Mouse (Mus musculus) neural tube, embryonic 14.5 days (tissue): Measurements from ENCODE around the gene Pms2. TPM values are rescaled to one million over a fixed set of nuclear protein-coding genes. Genes with fewer than 3 reads are reported as not detected.

Experiments
- ATAC-seq: fragments of 200-750 bp; cut with Nextera tagmentation; 2 replicates; pipeline ENCODE4 v1.8.0; 2017; ENCODE audit warnings: low read depth, mild to moderate bottlenecking, moderate TSS enrichment, moderate library complexity
- H3K27ac ChIP-seq: fragments of 300-500 bp; sonication (generic); 2 replicates; pipeline ENCODE4 v1.5.1; 2014; ENCODE audit warnings: low read depth, mild to moderate bottlenecking, control low read depth, low read length, moderate library complexity, mixed read lengths
- H3K27me3 ChIP-seq: fragments of 300-500 bp; sonication (generic); 2 replicates; pipeline ENCODE4 v1.6.1; 2014; ENCODE audit warnings: low read length; ENCODE audit not compliant: control insufficient read depth, insufficient read depth
- H3K36me3 ChIP-seq: fragments of 300-500 bp; sonication (generic); 2 replicates; pipeline ENCODE4 v1.6.1; 2014; ENCODE audit warnings: low read length, mixed read lengths; ENCODE audit not compliant: control insufficient read depth, insufficient read depth
- H3K4me1 ChIP-seq: fragments of 300-500 bp; sonication (generic); 2 replicates; pipeline ENCODE4 v1.6.1; 2014; ENCODE audit warnings: low read length; ENCODE audit not compliant: control insufficient read depth, insufficient read depth
- H3K4me2 ChIP-seq: fragments of 300-500 bp; sonication (generic); 2 replicates; pipeline ENCODE4 v1.6.1; 2014; ENCODE audit warnings: mild to moderate bottlenecking, low read depth, low read length, control low read depth
- H3K4me3 ChIP-seq: fragments of 300-500 bp; sonication (generic); 2 replicates; pipeline ENCODE4 v1.5.1; 2014; ENCODE audit warnings: low read depth, low read length, control low read depth, mixed read lengths
- H3K9ac ChIP-seq: fragments of 300-500 bp; sonication (generic); replicated peaks from 2 replicates; pipeline ENCODE4 v1.6.1; 2014; ENCODE audit warnings: low read depth, mild to moderate bottlenecking, control low read depth, low read length, mixed read lengths
- H3K9me3 ChIP-seq: fragments of 300-500 bp; sonication (generic); 2 replicates; pipeline ENCODE4 v1.6.1; 2016; ENCODE audit warnings: low read length; ENCODE audit not compliant: control insufficient read depth
- WGBS: fragments of 180-500 bp; shearing (Covaris S2); extraction: QIAGEN DNeasy Blood & Tissue Kit; methylation state at CpG from one replicate; pipeline ENCODE4 v1.1.7; 2014; 5-methylcytosine and 5-hydroxymethylcytosine counted together
- polyA plus RNA-seq: library from polyadenylated mRNA; unstranded; fragments of >200 nt; fragmentation: Nextera tagmentation; extraction: Ambion mirVana; gene quantifications from 2 replicates; pipeline ENCODE4 v1.2.1, GENCODE M21; 2014

The Pms2 gene
- polyA plus RNA-seq, 1 experiment from 2014 or later, result 34.1 TPM

DNA sequence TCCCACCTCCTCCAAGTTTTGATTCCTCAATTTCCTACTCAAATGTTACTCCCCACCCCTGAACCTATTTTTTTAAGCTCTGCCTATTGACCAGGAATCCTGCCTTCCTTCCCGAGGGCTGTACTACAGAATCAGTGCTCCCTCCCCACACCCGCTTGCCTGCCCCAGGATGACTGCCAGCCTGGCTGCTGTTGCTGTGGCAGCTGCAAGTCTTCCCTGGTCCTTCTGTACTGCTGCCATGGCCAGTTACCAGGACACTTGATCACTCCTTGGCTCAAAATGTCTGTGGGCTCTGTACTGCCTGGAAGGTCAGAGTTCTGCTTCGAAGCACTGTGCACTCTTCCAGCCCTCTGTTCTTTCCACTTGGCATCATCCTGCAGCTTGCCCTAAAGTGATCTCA, 7.7 kb upstream of the Pms2 start:
- no peaks in the 10 kb centered on the region for H3K9me3 ChIP-seq
- H3K4me1 ChIP-seq, result no peaks in the 10 kb centered on the region
- H3K4me2 ChIP-seq, result no peak overlapping the region
- no peak overlapping the region for H3K4me3 ChIP-seq
- H3K27ac ChIP-seq, result no peak overlapping the region
- H3K36me3 ChIP-seq, result peaks cover 69% of the 10 kb centered on the region
- WGBS, result 88% methylated on average over 3 of the region's 3 CpGs
- no peaks in the 10 kb centered on the region for H3K27me3 ChIP-seq
- no peak overlapping the region for H3K9ac ChIP-seq
- ATAC-seq, result no peak

GRCm38 (mm10) chr5:143903813-143904212, 6.0 kb upstream of the Pms2 start:
- Histone ChIP-seq H3K4me1 (peaks cover 3% of the 10 kb centered on the region; the same call in 1 of the 2 replicates), H3K4me3 (no peak overlapping the region), H3K36me3 (peaks cover 61% of the 10 kb centered on the region), H3K27ac (no peak overlapping the region), H3K9me3 (no peaks in the 10 kb centered on the region), H3K9ac (no peak overlapping the region), H3K4me2 (no peak overlapping the region), H3K27me3 (no peaks in the 10 kb centered on the region)
- ATAC-seq, result no peak
- WGBS, result 92% methylated on average over 4 of the region's 4 CpGs

DNA sequence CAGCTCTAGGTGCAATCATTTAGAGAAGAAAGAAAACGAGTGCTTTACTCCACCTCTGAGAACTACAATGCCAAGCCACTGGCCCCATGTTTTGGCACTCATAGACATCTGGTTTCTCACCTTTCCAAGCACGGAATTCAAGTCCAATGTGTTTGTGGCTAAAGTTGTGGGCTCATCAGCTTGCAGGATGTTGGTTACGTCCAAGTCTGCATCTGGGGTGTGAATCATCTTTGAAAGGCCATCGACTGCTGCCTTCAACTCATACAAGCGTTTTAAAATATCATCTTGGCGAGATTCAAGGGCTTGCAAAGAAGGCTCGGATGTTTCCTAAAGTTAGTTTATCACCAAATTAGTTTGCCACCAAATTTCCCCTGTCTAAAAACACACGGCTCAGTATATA, 3.3 kb upstream of the Pms2 start:
- Histone ChIP-seq H3K4me1 (peaks cover 12% of the 10 kb centered on the region), H3K4me3 (no peak overlapping the region), H3K36me3 (peaks cover 40% of the 10 kb centered on the region), H3K9ac (no peak overlapping the region), H3K27me3 (no peaks in the 10 kb centered on the region), H3K9me3 (no peaks in the 10 kb centered on the region), H3K4me2 (no peak overlapping the region), H3K27ac (no peak overlapping the region)
- WGBS, result 88% methylated on average over 8 of the region's 8 CpGs
- no peak for ATAC-seq

- WGBS, result under 1% methylated on average over 9 of the region's 9 CpGs
Observed at GRCm38 (mm10) chr5:143908926-143909325, 838 bp upstream of the Pms2 start.

GRCm38 (mm10) chr5:143916221-143916620, 6.5 kb downstream of the Pms2 start:
- WGBS, result 92% methylated on average over 9 of the region's 9 CpGs
- Histone ChIP-seq H3K4me3 (no peak overlapping the region), H3K27me3 (no peaks in the 10 kb centered on the region), H3K27ac (no peak overlapping the region), H3K9me3 (no peaks in the 10 kb centered on the region), H3K9ac (no peak overlapping the region), H3K36me3 (peaks cover 32% of the 10 kb centered on the region), H3K4me1 (no peaks in the 10 kb centered on the region), H3K4me2 (no peak overlapping the region)
- ATAC-seq, result no peak

More at GRCm38 (mm10) chr5:143908926-143909325, 838 bp upstream of the Pms2 start:
- Histone ChIP-seq H3K36me3 (peaks cover 16% of the 10 kb centered on the region), H3K9ac (peak overlapping the region; percentile 58), H3K27me3 (no peaks in the 10 kb centered on the region), H3K4me3 (peak overlapping the region; percentile 72), H3K9me3 (no peaks in the 10 kb centered on the region), H3K27ac (peak overlapping the region; percentile 67), H3K4me2 (peak overlapping the region; percentile 83), H3K4me1 (peaks cover 12% of the 10 kb centered on the region)
- ATAC-seq, result no peak

DNA sequence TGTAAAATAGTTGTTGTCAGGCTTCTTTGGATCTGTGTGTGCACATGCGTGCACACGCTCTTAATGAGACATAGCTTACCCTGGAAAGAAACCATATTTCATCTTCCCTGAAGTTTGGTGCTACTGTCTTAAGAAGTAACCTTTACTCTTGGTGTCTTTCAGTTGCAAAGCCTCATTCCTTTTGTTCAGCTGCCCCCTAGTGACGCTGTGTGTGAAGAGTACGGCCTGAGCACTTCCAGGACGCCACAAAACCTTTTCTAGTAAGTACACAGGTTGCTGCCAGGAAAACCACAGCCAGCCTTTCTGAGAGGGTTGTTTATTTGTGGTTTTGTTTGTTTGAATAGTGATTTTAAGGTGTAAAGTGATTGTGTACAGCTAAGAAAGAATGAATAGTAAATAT, 7.7 kb downstream of the Pms2 start:
- Histone ChIP-seq H3K9ac (no peak overlapping the region), H3K9me3 (no peaks in the 10 kb centered on the region), H3K4me1 (no peaks in the 10 kb centered on the region), H3K4me2 (no peak overlapping the region), H3K4me3 (no peak overlapping the region), H3K36me3 (peaks cover 32% of the 10 kb centered on the region), H3K27me3 (no peaks in the 10 kb centered on the region), H3K27ac (no peak overlapping the region)
- ATAC-seq, result no peak
- WGBS, result 50% methylated on average over 5 of the region's 5 CpGs

GRCm38 (mm10) chr5:143918120-143918519, 8.4 kb downstream of the Pms2 start:
- H3K9ac ChIP-seq, result no peak overlapping the region
- no peaks in the 10 kb centered on the region for H3K9me3 ChIP-seq
- peaks cover 36% of the 10 kb centered on the region for H3K36me3 ChIP-seq
- H3K4me3 ChIP-seq, result no peak overlapping the region
- no peak overlapping the region for H3K27ac ChIP-seq
- H3K4me1 ChIP-seq, result no peaks in the 10 kb centered on the region
- no peak for ATAC-seq
- H3K27me3 ChIP-seq, result no peaks in the 10 kb centered on the region
- no peak overlapping the region for H3K4me2 ChIP-seq
- WGBS, result 98% methylated on average over 3 of the region's 3 CpGs

DNA sequence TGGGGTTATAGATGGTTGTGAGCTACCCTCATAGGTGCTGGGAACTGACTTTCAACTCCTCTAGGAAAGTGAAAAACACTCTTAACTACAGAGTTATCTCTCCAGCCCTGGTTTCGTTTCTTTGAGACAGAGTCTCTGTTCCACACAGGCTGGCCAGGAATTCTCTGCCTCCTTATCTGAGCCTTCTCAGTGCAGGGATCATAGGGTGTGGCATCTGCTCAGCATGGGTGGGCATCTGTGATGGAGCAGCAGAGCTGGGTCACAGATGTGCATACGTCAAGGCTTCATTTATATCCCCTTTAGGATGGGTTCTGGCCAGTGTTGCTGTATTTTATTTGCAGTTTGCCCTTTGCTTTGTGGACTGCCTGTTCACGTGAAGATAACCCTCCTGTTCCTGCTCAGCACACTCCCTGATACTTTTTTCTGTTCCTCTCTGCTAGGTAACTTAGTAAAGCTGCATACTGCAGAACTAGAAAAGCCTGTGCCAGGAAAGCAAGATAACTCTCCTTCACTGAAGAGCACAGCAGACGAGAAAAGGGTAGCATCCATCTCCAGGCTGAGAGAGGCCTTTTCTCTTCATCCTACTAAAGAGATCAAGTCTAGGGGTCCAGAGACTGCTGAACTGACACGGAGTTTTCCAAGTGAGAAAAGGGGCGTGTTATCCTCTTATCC, 15.2 kb downstream of the Pms2 start:
- WGBS, result 95% methylated on average over 6 of the region's 6 CpGs
- peaks cover 61% of the 10 kb centered on the region for H3K36me3 ChIP-seq
- ATAC-seq, result no peak
- no peak overlapping the region for H3K4me3 ChIP-seq
- no peak overlapping the region for H3K27ac ChIP-seq
- H3K4me2 ChIP-seq, result no peak overlapping the region
- H3K4me1 ChIP-seq, result no peaks in the 10 kb centered on the region
- no peaks in the 10 kb centered on the region for H3K9me3 ChIP-seq
- H3K27me3 ChIP-seq, result no peaks in the 10 kb centered on the region
- no peak overlapping the region for H3K9ac ChIP-seq

DNA sequence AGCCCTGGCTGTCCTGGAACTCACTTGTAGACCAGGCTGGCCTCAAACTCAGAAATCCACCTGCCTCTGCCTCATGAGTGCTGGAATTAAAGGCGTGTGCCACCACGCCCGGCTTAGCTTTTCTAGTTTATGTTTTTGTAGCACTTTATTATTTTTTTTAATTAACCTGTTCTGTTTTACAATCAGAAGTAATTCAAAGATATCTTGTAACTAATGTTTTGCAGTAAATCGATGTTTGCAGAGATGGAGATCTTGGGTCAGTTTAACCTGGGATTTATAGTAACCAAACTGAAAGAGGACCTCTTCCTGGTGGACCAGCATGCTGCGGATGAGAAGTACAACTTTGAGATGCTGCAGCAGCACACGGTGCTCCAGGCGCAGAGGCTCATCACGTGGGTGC, 18.1 kb downstream of the Pms2 start, which contains the start of gene Gm42421:
TSS of gene Gm42421 (plus strand) at position 301 of the 400 bp plus-strand sequence.
- WGBS, result 96% methylated on average over 8 of the region's 8 CpGs
- no peak within 1 kb of the TSS for H3K4me2 ChIP-seq
- no peak within 1 kb of the TSS for H3K9ac ChIP-seq
- no peak within 1 kb of the TSS for H3K4me3 ChIP-seq
- no peaks in the 10 kb centered on the region for H3K4me1 ChIP-seq
- ATAC-seq, result no peak
- H3K9me3 ChIP-seq, result no peaks in the 10 kb centered on the region
- H3K36me3 ChIP-seq, result peaks cover 57% of the 10 kb centered on the region
- H3K27ac ChIP-seq, result no peak within 1 kb of the TSS
- no peaks in the 10 kb centered on the region for H3K27me3 ChIP-seq
